Mouse (Mus musculus) MEL (cell line): ENCODE data around the gene Uevld. TPM values are rescaled to one million over a fixed set of nuclear protein-coding genes. Genes with fewer than 3 reads are reported as not detected.
A peak's percentile ranks its signal among the peaks of the same experiment; 100 is the strongest.

ENCODE experiments used
- DNase-seq: peaks from one replicate; pipeline ENCODE4 v3.0.0; 2011; ENCODE audit warnings: low read depth, low spot score
- H3K27ac ChIP-seq: 2 replicates; pipeline ENCODE4 v1.5.1; 2012; ENCODE audit warnings: low read depth, mild to moderate bottlenecking, control low read depth, low read length, moderate library complexity; ENCODE audit not compliant: control insufficient read depth
- H3K27me3 ChIP-seq, 2 experiments: fragments of 150-350 bp in 1 of 2; sonication (generic) in 1 of 2; 2 replicates each; pipeline ENCODE4 v1.6.1; 2012; ENCODE audit warnings: low read length in 2 of 2, mild to moderate bottlenecking in 2 of 2, improper control_type of control experiment in 1 of 2, moderate library complexity in 1 of 2; ENCODE audit not compliant: insufficient read depth in 2 of 2, control insufficient read depth in 1 of 2
- H3K36me3 ChIP-seq, 2 experiments: 2 replicates each; pipeline ENCODE4 v1.6.1; 2012 to 2014; ENCODE audit warnings: low read length in 2 of 2, improper control_type of control experiment in 1 of 2, inconsistent platforms in 1 of 2, mild to moderate bottlenecking in 1 of 2; ENCODE audit not compliant: insufficient read depth in 2 of 2, control insufficient read depth in 1 of 2
- H3K4me1 ChIP-seq, 2 experiments: fragments of 150-350 bp in 1 of 2; sonication (generic) in 1 of 2; 2 replicates each; pipeline ENCODE4 v1.6.1; 2012; ENCODE audit warnings: low read length in 2 of 2, improper control_type of control experiment in 1 of 2, mild to moderate bottlenecking in 1 of 2; ENCODE audit not compliant: insufficient read depth in 2 of 2, control insufficient read depth in 1 of 2
- H3K4me3 ChIP-seq, 2 experiments: fragments of 150-350 bp in 1 of 2; sonication (generic) in 1 of 2; 2 replicates each; pipeline ENCODE4 v1.5.1; 2012; ENCODE audit warnings: low read depth in 2 of 2, low read length in 2 of 2, mild to moderate bottlenecking in 2 of 2, moderate library complexity in 2 of 2, control low read depth in 1 of 2, improper control_type of control experiment in 1 of 2; ENCODE audit not compliant: control insufficient read depth in 1 of 2, insufficient read depth in 1 of 2
- H3K79me2 ChIP-seq: 2 replicates; pipeline ENCODE4 v1.6.1; 2012; ENCODE audit warnings: mild to moderate bottlenecking, low read length, moderate library complexity; ENCODE audit not compliant: control insufficient read depth, poor library complexity, insufficient read depth
- H3K9ac ChIP-seq: 2 replicates; pipeline ENCODE4 v1.6.1; 2012; ENCODE audit warnings: low read depth, mild to moderate bottlenecking, control low read depth, low read length, moderate library complexity; ENCODE audit not compliant: control insufficient read depth, poor library complexity, severe bottlenecking
- H3K9me3 ChIP-seq: fragments of 150-350 bp; sonication (generic); replicated peaks from 2 replicates; pipeline ENCODE4 v1.6.1; 2012; ENCODE audit warnings: mild to moderate bottlenecking, low read length, improper control_type of control experiment, moderate library complexity; ENCODE audit not compliant: insufficient read depth
- BHLHE40 ChIP-seq: IDR thresholded peaks from 2 replicates; pipeline ENCODE4 v1.6.1; 2012; ENCODE audit warnings: low read depth, mild to moderate bottlenecking, inconsistent platforms, low read length, improper control_type of control experiment, borderline replicate concordance
- CHD1 ChIP-seq: IDR thresholded peaks from 2 replicates; pipeline ENCODE4 v1.6.1; 2012; ENCODE audit warnings: low read depth, mild to moderate bottlenecking, inconsistent platforms, low read length, improper control_type of control experiment
- CTCF ChIP-seq, 3 experiments: IDR thresholded peaks in 2 of 3; conservative IDR thresholded peaks in 1 of 3; 2 replicates each; pipeline ENCODE4 v1.5.1; 2011 to 2012; ENCODE audit warnings: low read length in 3 of 3, low read depth in 2 of 3, mild to moderate bottlenecking in 2 of 3, improper control_type of control experiment in 1 of 3, inconsistent platforms in 1 of 3, mixed read lengths in 1 of 3, moderate library complexity in 1 of 3; ENCODE audit not compliant: control insufficient read depth in 1 of 3, insufficient read depth in 1 of 3, poor library complexity in 1 of 3, severe bottlenecking in 1 of 3
- EP300 ChIP-seq, 2 experiments: IDR thresholded peaks; 2 replicates each; pipeline ENCODE4 v1.6.1; 2011; ENCODE audit warnings: improper control_type of control experiment in 2 of 2, low read length in 2 of 2, low read depth in 1 of 2, mild to moderate bottlenecking in 1 of 2
- ETS1 ChIP-seq: IDR thresholded peaks from 2 replicates; pipeline ENCODE4 v1.6.1; 2012; ENCODE audit warnings: low read depth, mild to moderate bottlenecking, inconsistent platforms, low read length, improper control_type of control experiment, moderate library complexity
- GABPA ChIP-seq: IDR thresholded peaks from 2 replicates; pipeline ENCODE4 v1.6.1; 2012; ENCODE audit warnings: low read depth, mild to moderate bottlenecking, inconsistent platforms, low read length, improper control_type of control experiment, moderate library complexity
- GATA1 ChIP-seq: IDR thresholded peaks from 2 replicates; pipeline ENCODE4 v1.6.1; 2011; ENCODE audit warnings: low read depth, low read length, improper control_type of control experiment
- HCFC1 ChIP-seq: IDR thresholded peaks from 2 replicates; pipeline ENCODE4 v1.6.1; 2012; ENCODE audit warnings: low read depth, mild to moderate bottlenecking, inconsistent platforms, low read length, improper control_type of control experiment, moderate library complexity
- JUND ChIP-seq: IDR thresholded peaks from 2 replicates; pipeline ENCODE4 v1.6.1; 2011; ENCODE audit warnings: low read depth, mild to moderate bottlenecking, improper control_type of control experiment, low read length
- KAT2A ChIP-seq: conservative IDR thresholded peaks from 2 replicates; pipeline ENCODE4 v1.6.1; 2012; ENCODE audit warnings: low read depth, low read length, improper control_type of control experiment, inconsistent platforms
- MAFK ChIP-seq: IDR thresholded peaks from 2 replicates; pipeline ENCODE4 v1.6.1; 2011; ENCODE audit warnings: low read depth, mild to moderate bottlenecking, low read length, improper control_type of control experiment, borderline replicate concordance
- MAX ChIP-seq: IDR thresholded peaks from 2 replicates; pipeline ENCODE4 v1.6.1; 2011; ENCODE audit warnings: low read length, improper control_type of control experiment
- MAZ ChIP-seq: IDR thresholded peaks from 2 replicates; pipeline ENCODE4 v1.6.1; 2012; ENCODE audit warnings: low read depth, mild to moderate bottlenecking, inconsistent platforms, low read length, improper control_type of control experiment
- MEF2A ChIP-seq: IDR thresholded peaks from 2 replicates; pipeline ENCODE4 v1.6.1; 2014; ENCODE audit warnings: low read depth, mild to moderate bottlenecking, inconsistent platforms, low read length, improper control_type of control experiment; ENCODE audit not compliant: poor library complexity, insufficient replicate concordance, severe bottlenecking; ENCODE audit errors: extremely low read depth
- MYC ChIP-seq: IDR thresholded peaks from 2 replicates; pipeline ENCODE4 v1.6.1; 2011; ENCODE audit warnings: low read depth, mild to moderate bottlenecking, low read length, improper control_type of control experiment, moderate library complexity
- NELFE ChIP-seq: IDR thresholded peaks from 2 replicates; pipeline ENCODE4 v1.6.1; 2011; ENCODE audit warnings: low read depth, low read length, improper control_type of control experiment
- NRF1 ChIP-seq: IDR thresholded peaks from 2 replicates; pipeline ENCODE4 v1.6.1; 2014; ENCODE audit warnings: low read depth, mild to moderate bottlenecking, inconsistent platforms, low read length, improper control_type of control experiment, moderate library complexity; ENCODE audit not compliant: poor library complexity, insufficient read depth, severe bottlenecking
- POLR2AphosphoS2 ChIP-seq: IDR thresholded peaks from 2 replicates; pipeline ENCODE4 v1.6.1; 2011; ENCODE audit warnings: low read length, improper control_type of control experiment
- POLR2AphosphoS5 ChIP-seq: IDR thresholded peaks from 2 replicates; pipeline ENCODE4 v1.6.1; 2012; ENCODE audit warnings: low read depth, borderline replicate concordance, mild to moderate bottlenecking, inconsistent platforms, low read length, moderate library complexity, mixed read lengths
- RAD21 ChIP-seq: IDR thresholded peaks from 2 replicates; pipeline ENCODE4 v1.6.1; 2011; ENCODE audit warnings: mild to moderate bottlenecking, low read depth, low read length, improper control_type of control experiment
- RCOR1 ChIP-seq: IDR thresholded peaks from 2 replicates; pipeline ENCODE4 v1.6.1; 2012; ENCODE audit warnings: low read depth, mild to moderate bottlenecking, inconsistent platforms, low read length, improper control_type of control experiment
- SMC3 ChIP-seq: IDR thresholded peaks from 2 replicates; pipeline ENCODE4 v1.6.1; 2011; ENCODE audit warnings: low read depth, low read length, improper control_type of control experiment
- TBP ChIP-seq: IDR thresholded peaks from 2 replicates; pipeline ENCODE4 v1.8.0; 2011; ENCODE audit warnings: low read depth, low read length, improper control_type of control experiment
- UBTF ChIP-seq: IDR thresholded peaks from 2 replicates; pipeline ENCODE4 v1.6.1; 2012; ENCODE audit warnings: low read depth, mild to moderate bottlenecking, inconsistent platforms, low read length, improper control_type of control experiment, moderate library complexity, borderline replicate concordance; ENCODE audit not compliant: insufficient read depth
- USF1 ChIP-seq: IDR thresholded peaks from 2 replicates; pipeline ENCODE4 v1.6.1; 2014; ENCODE audit warnings: low read depth, mild to moderate bottlenecking, inconsistent platforms, low read length, improper control_type of control experiment, moderate library complexity
- USF2 ChIP-seq, 2 experiments: IDR thresholded peaks; 2 replicates each; pipeline ENCODE4 v1.6.1; 2011 to 2012; ENCODE audit warnings: improper control_type of control experiment in 2 of 2, low read length in 2 of 2, borderline replicate concordance in 1 of 2, inconsistent platforms in 1 of 2, low read depth in 1 of 2, mild to moderate bottlenecking in 1 of 2; ENCODE audit not compliant: insufficient read depth in 1 of 2
- ZC3H11A ChIP-seq: IDR thresholded peaks from 2 replicates; pipeline ENCODE4 v1.6.1; 2012; ENCODE audit warnings: low read depth, mild to moderate bottlenecking, inconsistent platforms, low read length, improper control_type of control experiment
- ZKSCAN1 ChIP-seq: IDR thresholded peaks from 2 replicates; pipeline ENCODE4 v1.6.1; 2012; ENCODE audit warnings: low read depth, mild to moderate bottlenecking, inconsistent platforms, low read length, improper control_type of control experiment, moderate library complexity
- ZMIZ1 ChIP-seq: IDR thresholded peaks from 2 replicates; pipeline ENCODE4 v1.6.1; 2012; ENCODE audit warnings: low read depth, mild to moderate bottlenecking, inconsistent platforms, low read length, improper control_type of control experiment, moderate library complexity
- polyA plus RNA-seq, 2 experiments: library from polyadenylated mRNA; stranded (reverse) in 1 of 2; unstranded in 1 of 2; fragments of >175 nt in 1 of 2; fragments of >200 nt in 1 of 2; gene quantifications; 2 replicates each; pipeline versions ENCODE4 v1.2.1 to v1.2.4; 2012; ENCODE audit warnings: low replicate concordance in 2 of 2, low read depth in 1 of 2; ENCODE audit not compliant: insufficient read length in 2 of 2, insufficient read depth in 1 of 2, missing spikeins in 1 of 2
- total RNA-seq: library from RNA; depleted of rRNA; stranded (reverse); fragments of 300-350 nt; gene quantifications from 2 replicates; pipeline ENCODE4 v1.2.3, GENCODE M21; 2012

Uevld gene
- total and polyA plus RNA-seq, 3 experiments, result 1.9 to 5.4 TPM; not detected in 1

GRCm38 (mm10) chr7:46958853-46959252, 526 bp upstream of the Uevld start:
- DNase-seq, result peak; percentile 14
- no peaks in the 10 kb centered on the region for H3K9me3 ChIP-seq
- TF ChIP-seq POLR2AphosphoS5 (no peak), SMC3 (no peak), NELFE (no peak), BHLHE40 (no peak), NRF1 (no peak), JUND (no peak), ZMIZ1 (no peak), MYC (no peak), GATA1 (no peak)
- TF ChIP-seq, all 39 proteins: peak for 0
- Histone ChIP-seq H3K27me3 (no peaks in the 10 kb centered on the region; a peak in 1 of 4 replicates), H3K36me3 (peaks cover 0 to 24% of the 10 kb centered on the region in 2 experiments; a peak in 3 of 4 replicates), H3K79me2 (no peaks in the 10 kb centered on the region), H3K27ac (no peak overlapping the region), H3K4me3 (peak overlapping the region; percentile 15 to 40; a peak in 2 of 4 replicates), H3K9ac (no peak overlapping the region; the same call in 1 of the 2 replicates), H3K4me1 (peaks cover 17 to 26% of the 10 kb centered on the region in 2 experiments)

- Histone ChIP-seq H3K27ac (no peak overlapping the region), H3K79me2 (no peaks in the 10 kb centered on the region), H3K4me3 (no peak overlapping the region), H3K9me3 (no peaks in the 10 kb centered on the region), H3K4me1 (no peaks in the 10 kb centered on the region), H3K9ac (no peak overlapping the region), H3K27me3 (no peaks in the 10 kb centered on the region), H3K36me3 (peaks cover 0 to 2% of the 10 kb centered on the region in 2 experiments; a peak in 2 of 4 replicates)
- DNase-seq, result peak; percentile 65
- TF ChIP-seq USF1, result no peak
- no peak for TF ChIP-seq UBTF
- peak; percentile 27; the same call in 1 of the 2 replicates for TF ChIP-seq ZC3H11A
- no peak for TF ChIP-seq MYC
- no peak for TF ChIP-seq BHLHE40
- TF ChIP-seq GABPA, result no peak
- TF ChIP-seq MAFK, result no peak
- TF ChIP-seq HCFC1, result no peak
- no peak for TF ChIP-seq POLR2AphosphoS2
- TF ChIP-seq TBP, result no peak
- TF ChIP-seq CTCF (IDR thresholded peaks at IDR 0.05 in 2 of 3, conservative IDR thresholded peaks at IDR 0.05 in 1 of 3; ENCODE audit: control insufficient read depth in 1 of 3, insufficient read depth in 1 of 3, low read depth in 2 of 3, low read length in 3 of 3, poor library complexity in 1 of 3, severe bottlenecking in 1 of 3), result peak; percentile 16 to 71 (median 47); a peak in 4 of 6 replicates
- no peak for TF ChIP-seq MEF2A
- TF ChIP-seq USF2 (IDR thresholded peaks at IDR 0.05; ENCODE audit: borderline replicate concordance in 1 of 2, insufficient read depth in 1 of 2, low read depth in 1 of 2, low read length in 2 of 2), result no peak
- no peak for TF ChIP-seq NELFE
- TF ChIP-seq MAZ, result no peak
- no peak for TF ChIP-seq ZKSCAN1
- no peak for TF ChIP-seq CHD1
- TF ChIP-seq NRF1, result no peak
- no peak for TF ChIP-seq EP300 (IDR thresholded peaks at IDR 0.05; ENCODE audit: low read depth in 1 of 2, low read length in 2 of 2)
- no peak for TF ChIP-seq ETS1
- TF ChIP-seq RAD21, result peak; percentile 60
- no peak for TF ChIP-seq MAX
- no peak for TF ChIP-seq KAT2A
- no peak for TF ChIP-seq RCOR1
- TF ChIP-seq SMC3, result peak; percentile 75
- TF ChIP-seq ZMIZ1, result no peak
Measured at GRCm38 (mm10) chr7:46935847-46936246, 22.5 kb downstream of the Uevld start.
